Mouse (Mus musculus): ENCODE results near the gene Arhgap19. TPM values are rescaled to one million over a fixed set of nuclear protein-coding genes. Genes with fewer than 3 reads are reported as not detected.
"Not testable (repeated sequence)": the region's sequence is repeated elsewhere in the genome, so short reads cannot be mapped to it uniquely, and the experiment has no call there.

The Arhgap19 gene
- polyA plus RNA-seq (2011; ENCODE audit: insufficient read depth, insufficient read length, low read depth, missing spikeins), result 75.7 and 80.1 TPM in 2 replicates

DNA sequence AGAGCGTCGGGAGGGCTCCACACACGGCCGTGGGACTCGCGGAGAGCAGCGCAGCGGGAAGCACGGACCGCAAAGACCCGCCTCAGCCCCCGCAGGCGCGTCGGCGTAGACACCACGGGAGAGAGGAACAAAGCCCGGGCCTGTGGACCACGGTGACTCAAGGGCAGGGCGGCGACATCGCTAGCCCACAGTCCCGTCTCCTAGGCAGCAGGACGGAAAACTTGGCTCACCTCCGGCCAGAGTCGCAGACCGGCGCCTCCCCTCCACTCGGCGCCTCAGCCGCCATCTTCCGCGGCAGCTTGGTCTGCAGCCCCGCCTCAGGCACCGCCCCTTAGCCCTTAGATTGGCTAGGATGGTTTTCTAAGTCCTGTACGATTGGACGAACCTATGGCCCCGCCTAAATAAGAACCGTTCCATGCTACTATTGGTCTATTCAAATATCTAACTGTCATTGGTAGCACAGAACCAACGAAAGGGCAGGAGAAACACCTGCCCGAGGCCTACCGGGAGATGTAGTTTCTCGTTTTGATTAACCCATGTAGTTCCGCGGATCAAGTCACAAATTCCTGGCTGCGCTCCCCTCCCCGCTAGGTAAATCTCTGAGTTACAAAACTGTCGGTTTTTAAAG, at the start of gene Arhgap19:
Arhgap19 (minus strand) TSS at position 306 of the 628 bp plus-strand sequence.
- Histone ChIP-seq H3K27me3 (ENCODE audit: control insufficient read depth, insufficient read depth, low read length, poor library complexity, severe bottlenecking) (no peaks in the 10 kb centered on the region), H3K9me3 (replicated peaks; ENCODE audit: control insufficient read depth, insufficient read depth, low read length, poor library complexity, severe bottlenecking) (no peaks in the 10 kb centered on the region), H3K4me3 (ENCODE audit: low read depth, low read length) (peak within 1 kb of the TSS; percentile 87), H3K4me1 (ENCODE audit: control insufficient read depth, insufficient read depth, low read length) (peaks cover 2% of the 10 kb centered on the region), H3K9ac (ENCODE audit: low read depth, poor library complexity, severe bottlenecking) (peak within 1 kb of the TSS; percentile 56), H3K36me3 (ENCODE audit: control insufficient read depth, insufficient read depth, low read length, poor library complexity, severe bottlenecking) (no peaks in the 10 kb centered on the region), H3K27ac (ENCODE audit: insufficient read depth, low read length) (no peak within 1 kb of the TSS)
- TF ChIP-seq EP300 (IDR thresholded peaks at IDR 0.05; ENCODE audit: insufficient read depth, low read depth, low read length), result no peak
- peak; percentile 65 for TF ChIP-seq POLR2A (IDR thresholded peaks at IDR 0.05; ENCODE audit: insufficient read depth, low read length)

DNA sequence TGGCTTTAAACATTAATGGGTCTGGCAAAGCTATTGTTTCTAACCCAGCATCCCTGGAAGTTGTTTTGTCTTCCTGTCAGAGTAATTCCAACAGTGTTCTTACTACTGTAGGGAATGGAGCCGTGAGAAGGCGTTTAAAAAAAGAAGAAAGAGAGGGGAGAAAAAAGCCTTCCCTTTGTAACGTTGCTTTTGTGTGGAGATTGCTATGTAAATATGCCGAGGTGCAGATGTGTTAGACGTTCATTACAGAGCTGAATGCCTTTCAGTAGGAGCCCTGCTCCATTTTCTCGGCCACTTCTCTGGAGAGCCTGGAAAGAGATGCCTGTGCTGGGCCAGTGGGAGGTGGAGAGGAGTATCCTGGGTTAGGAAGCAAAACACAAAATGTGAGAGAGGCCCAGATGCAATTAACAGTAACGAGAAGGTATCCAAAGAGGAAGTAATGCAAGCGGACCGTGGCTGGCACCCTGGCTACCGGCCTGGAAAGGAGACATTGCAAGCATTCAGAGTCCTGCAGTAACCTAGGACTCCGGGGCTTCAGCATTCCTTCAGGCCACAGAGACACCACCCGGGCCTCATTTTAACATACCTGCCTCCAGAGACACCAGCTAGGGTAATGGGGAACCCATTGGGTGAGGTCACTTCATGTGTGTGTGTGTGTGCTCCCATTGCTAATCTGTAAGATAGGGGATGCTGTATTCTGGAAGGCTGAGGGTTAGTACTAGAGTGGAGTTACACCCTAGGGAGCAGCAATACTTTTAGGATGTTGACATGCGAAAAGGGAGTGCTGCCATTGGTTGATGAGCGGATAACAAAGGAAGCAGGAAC, 49.1 kb upstream of the Arhgap19 start:
- Histone ChIP-seq H3K27ac (ENCODE audit: insufficient read depth, low read length) (0 out of 2 replicates have a peak overlapping the region, but pooled peaks have one; percentile 4), H3K4me1 (ENCODE audit: control insufficient read depth, insufficient read depth, low read length) (peaks cover 8% of the 10 kb centered on the region), H3K9me3 (replicated peaks; ENCODE audit: control insufficient read depth, insufficient read depth, low read length, poor library complexity, severe bottlenecking) (no peaks in the 10 kb centered on the region), H3K9ac (ENCODE audit: low read depth, poor library complexity, severe bottlenecking) (no peak overlapping the region), H3K36me3 (ENCODE audit: control insufficient read depth, insufficient read depth, low read length, poor library complexity, severe bottlenecking) (no peaks in the 10 kb centered on the region), H3K4me3 (ENCODE audit: low read depth, low read length) (no peak overlapping the region), H3K27me3 (ENCODE audit: control insufficient read depth, insufficient read depth, low read length, poor library complexity, severe bottlenecking) (peaks cover 2% of the 10 kb centered on the region; the same call in 1 of the 2 replicates)
- TF ChIP-seq CTCF (IDR thresholded peaks at IDR 0.05; ENCODE audit: low read depth, low read length) (no peak), EP300 (IDR thresholded peaks at IDR 0.05; ENCODE audit: insufficient read depth, low read depth, low read length) (no peak), POLR2A (IDR thresholded peaks at IDR 0.05; ENCODE audit: insufficient read depth, low read length) (no peak)

DNA sequence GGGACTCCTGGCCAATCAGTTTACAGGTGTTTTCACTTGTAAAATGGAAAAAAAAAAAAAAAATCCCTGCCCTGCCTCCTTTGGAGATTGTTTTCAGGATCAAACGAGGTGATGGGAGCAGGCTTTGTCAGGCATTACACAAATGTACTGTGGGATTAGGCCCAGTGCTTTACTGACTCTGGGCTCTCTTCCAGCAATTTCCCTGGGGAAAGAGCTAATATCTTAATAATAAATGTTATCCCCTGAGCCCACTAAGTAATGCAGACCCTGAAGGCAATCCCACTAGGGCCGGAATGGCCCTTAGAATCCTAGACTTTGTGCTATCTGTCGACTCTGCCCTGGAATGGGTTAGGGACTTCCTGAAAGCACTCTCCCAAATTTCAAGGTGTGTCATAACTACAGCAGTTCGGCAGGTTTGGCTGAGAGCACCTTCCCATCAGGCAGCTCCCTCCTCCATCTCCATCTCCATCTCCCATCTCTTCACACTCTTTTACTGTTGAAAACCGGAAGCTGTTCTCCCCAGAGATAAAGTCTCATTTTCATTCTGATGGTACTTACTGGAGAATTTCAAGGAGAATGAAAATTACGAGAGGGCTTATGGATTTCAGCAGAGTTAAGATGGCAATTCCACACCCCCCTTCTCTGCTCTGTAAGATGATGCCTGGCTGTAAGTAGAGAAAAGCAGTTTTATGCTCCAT, 48.3 kb upstream of the Arhgap19 start:
- Histone ChIP-seq H3K4me3 (ENCODE audit: low read depth, low read length) (no peak overlapping the region), H3K9ac (ENCODE audit: low read depth, poor library complexity, severe bottlenecking) (no peak overlapping the region), H3K36me3 (ENCODE audit: control insufficient read depth, insufficient read depth, low read length, poor library complexity, severe bottlenecking) (no peaks in the 10 kb centered on the region), H3K4me1 (ENCODE audit: control insufficient read depth, insufficient read depth, low read length) (peaks cover 8% of the 10 kb centered on the region), H3K27me3 (ENCODE audit: control insufficient read depth, insufficient read depth, low read length, poor library complexity, severe bottlenecking) (peaks cover 2% of the 10 kb centered on the region; the same call in 1 of the 2 replicates), H3K27ac (ENCODE audit: insufficient read depth, low read length) (no peak overlapping the region), H3K9me3 (replicated peaks; ENCODE audit: control insufficient read depth, insufficient read depth, low read length, poor library complexity, severe bottlenecking) (no peaks in the 10 kb centered on the region)
- TF ChIP-seq CTCF (IDR thresholded peaks at IDR 0.05; ENCODE audit: low read depth, low read length) (no peak), POLR2A (IDR thresholded peaks at IDR 0.05; ENCODE audit: insufficient read depth, low read length) (no peak), EP300 (IDR thresholded peaks at IDR 0.05; ENCODE audit: insufficient read depth, low read depth, low read length) (no peak)

DNA sequence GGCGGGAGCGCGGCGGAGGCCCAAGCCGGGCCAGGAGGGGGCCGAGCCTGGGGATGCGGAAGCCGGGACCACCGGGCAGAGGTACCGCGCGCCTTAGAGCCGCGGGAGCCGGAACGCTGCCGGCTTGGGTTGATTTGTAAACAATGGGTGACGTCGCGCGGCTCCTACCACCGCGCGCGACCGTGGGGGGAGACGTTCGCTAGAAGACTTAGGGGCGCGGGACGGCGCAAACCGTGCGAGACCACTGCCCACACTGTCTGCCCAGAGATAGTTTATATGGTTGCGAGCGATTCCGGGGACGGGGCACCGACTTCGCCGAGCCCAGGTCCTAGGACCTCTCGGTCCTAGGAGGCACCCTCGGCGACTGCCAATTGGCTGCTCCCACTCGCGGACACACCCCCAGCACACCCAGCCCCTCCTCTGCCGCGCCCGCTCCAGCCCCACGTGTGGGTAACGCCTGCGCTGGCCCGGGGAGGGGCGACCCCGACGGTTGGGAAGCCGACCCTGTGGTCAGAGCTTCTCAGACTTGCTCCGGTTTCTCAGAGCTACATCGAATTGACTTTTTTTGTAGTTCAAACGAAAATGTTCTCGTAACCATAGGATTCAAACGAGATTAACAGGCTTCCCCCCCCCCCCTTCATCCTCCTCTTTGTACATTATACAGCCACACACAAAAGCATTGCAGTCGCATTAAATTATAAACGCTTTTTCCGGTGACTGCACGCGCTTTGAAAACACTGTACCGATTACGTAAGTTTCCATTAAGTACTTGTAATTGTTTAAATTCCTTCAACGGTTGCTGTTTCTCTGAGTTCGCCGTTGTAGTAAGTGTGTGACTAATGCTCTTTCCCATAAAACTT, 46.4 kb upstream of the Arhgap19 start, which contains the start of gene Frat2:
Frat2 (minus strand) TSS at position 141 of the 860 bp plus-strand sequence.
- no peak for TF ChIP-seq CTCF (IDR thresholded peaks at IDR 0.05; ENCODE audit: low read depth, low read length)
- no peak for TF ChIP-seq EP300 (IDR thresholded peaks at IDR 0.05; ENCODE audit: insufficient read depth, low read depth, low read length)
- peak; percentile 71 for TF ChIP-seq POLR2A (IDR thresholded peaks at IDR 0.05; ENCODE audit: insufficient read depth, low read length)
- Histone ChIP-seq H3K27ac (ENCODE audit: insufficient read depth, low read length) (peak within 1 kb of the TSS; percentile 66), H3K9me3 (replicated peaks; ENCODE audit: control insufficient read depth, insufficient read depth, low read length, poor library complexity, severe bottlenecking) (no peaks in the 10 kb centered on the region), H3K4me3 (ENCODE audit: low read depth, low read length) (peak within 1 kb of the TSS; percentile 69), H3K27me3 (ENCODE audit: control insufficient read depth, insufficient read depth, low read length, poor library complexity, severe bottlenecking) (peaks cover 2% of the 10 kb centered on the region; the same call in 1 of the 2 replicates), H3K36me3 (ENCODE audit: control insufficient read depth, insufficient read depth, low read length, poor library complexity, severe bottlenecking) (no peaks in the 10 kb centered on the region), H3K9ac (ENCODE audit: low read depth, poor library complexity, severe bottlenecking) (peak within 1 kb of the TSS; percentile 68), H3K4me1 (ENCODE audit: control insufficient read depth, insufficient read depth, low read length) (peaks cover 6% of the 10 kb centered on the region)

DNA sequence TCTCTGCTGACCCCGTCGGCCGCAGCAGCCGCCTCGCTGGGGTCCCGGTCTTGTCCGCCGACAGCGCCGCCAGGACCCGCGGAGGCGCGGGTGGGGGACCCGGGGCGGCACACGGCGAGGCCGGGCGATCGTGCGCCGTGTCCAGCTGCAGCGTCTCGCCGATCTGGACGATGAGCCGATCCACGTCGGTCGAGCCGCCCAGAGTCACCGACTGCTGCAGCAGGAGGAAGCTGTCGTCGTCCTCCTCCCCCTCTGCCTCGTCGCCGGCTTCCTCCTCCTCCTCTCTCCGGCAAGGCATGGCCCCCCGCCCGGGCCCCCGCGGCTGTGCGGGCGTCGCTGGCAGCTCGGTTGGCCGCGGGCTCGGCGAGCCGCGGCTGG, 45.8 kb upstream of the Arhgap19 start:
- not testable (repeated sequence) for H3K36me3 ChIP-seq (ENCODE audit: control insufficient read depth, insufficient read depth, low read length, poor library complexity, severe bottlenecking); H3K9me3 ChIP-seq (replicated peaks; ENCODE audit: control insufficient read depth, insufficient read depth, low read length, poor library complexity, severe bottlenecking); H3K27me3 ChIP-seq (ENCODE audit: control insufficient read depth, insufficient read depth, low read length, poor library complexity, severe bottlenecking); H3K4me1 ChIP-seq (ENCODE audit: control insufficient read depth, insufficient read depth, low read length); H3K27ac ChIP-seq (ENCODE audit: insufficient read depth, low read length)
- Histone ChIP-seq H3K4me3 (ENCODE audit: low read depth, low read length) (peak overlapping the region; percentile 69), H3K9ac (ENCODE audit: low read depth, poor library complexity, severe bottlenecking) (peak overlapping the region; percentile 68)
